In genomic region chr13:119309238-119309637, GRCm38 (mm10) we compare ENCODE assay signal across 23 mouse cellular contexts.
DNase-seq lines count a peak whose midpoint lies in the region; ATAC-seq and TF ChIP-seq lines count a peak whose summit lies in the region.
"Had no signal": no experiment of that assay in that cellular context is flagged by ENCODE, and none has a peak within 500 bp of the region (broad histone marks: within the 10 kb centered on the region; RNA-seq: fewer than 3 reads in every experiment).

No protein-coding gene starts in this region.

- peak overlapping the region; percentile 13 for H3K4me3 ChIP-seq in bone marrow macrophage, adult 2 months (ENCODE audit: insufficient read depth, low read length)
- H3K4me3 ChIP-seq in macrophage (ENCODE audit: inconsistent target), result no peak overlapping the region
- H3K4me3 ChIP-seq: embryonic facial prominence, embryonic 10.5 days; embryonic facial prominence, embryonic 12.5 days; forebrain, embryonic 13.5 days; forebrain, embryonic 15.5 days had no signal

- DNase-seq in MN1 (ENCODE audit: low spot score), result no peak
- no peak for DNase-seq in left cerebral cortex, postnatal 4 days
- DNase-seq in heart, adult 9 months (ENCODE audit: low spot score in 2 of 2), result no peak
- DNase-seq: adrenal gland, adult 8-10 months; adrenal gland, postnatal 14 days; adrenal gland, postnatal 36 days; cerebellum, adult 11 months; cerebellum, adult 18-20 months; cerebellum, adult 8-10 months; cerebellum, adult 9-11 months; cerebellum, postnatal 14 days; cerebellum, postnatal 36 days; forebrain, postnatal 0 days had no signal

- TF ChIP-seq CTCF in bone marrow macrophage, adult 2 months (IDR thresholded peaks at IDR 0.05; ENCODE audit: low read depth, low read length), result no peak

- peak; percentile 47 for ATAC-seq in common myeloid progenitor, adult 5-6 weeks (replicated peaks; ENCODE audit: low read depth, poor library complexity, severe bottlenecking)
- peak; percentile 58 for ATAC-seq in megakaryocyte progenitor cell, adult 5-6 weeks (replicated peaks; ENCODE audit: poor library complexity)
- ATAC-seq: activated CD4-positive, CD25-positive, alpha-beta regulatory T cell, adult 4 months; forebrain, embryonic 13.5 days; forebrain, embryonic 15.5 days; forebrain, postnatal 0 days; Patski had no signal

- no peaks in the 10 kb centered on the region for H3K36me3 ChIP-seq in macrophage (ENCODE audit: inconsistent target)
- H3K36me3 ChIP-seq: embryonic facial prominence, embryonic 10.5 days; embryonic facial prominence, embryonic 12.5 days; forebrain, embryonic 15.5 days had no signal

- H3K27ac ChIP-seq in bone marrow macrophage, adult 2 months (ENCODE audit: insufficient read depth, low read depth, low read length), result peak overlapping the region; percentile 77
- H3K27ac ChIP-seq in macrophage, result peak overlapping the region; percentile 22; the same call in 1 of the 2 replicates
- H3K27ac ChIP-seq: embryonic facial prominence, embryonic 10.5 days; embryonic facial prominence, embryonic 12.5 days; forebrain, embryonic 13.5 days; forebrain, embryonic 15.5 days had no signal

- peaks cover 9% of the 10 kb centered on the region for H3K4me1 ChIP-seq in bone marrow macrophage, adult 2 months (ENCODE audit: control insufficient read depth, insufficient read depth, low read length)
- H3K4me1 ChIP-seq: embryonic facial prominence, embryonic 10.5 days; embryonic facial prominence, embryonic 12.5 days; forebrain, embryonic 13.5 days; forebrain, embryonic 15.5 days had no signal

- intact Hi-C loops in left cerebral cortex, postnatal 4 days (cut with DNase I), result no loop called here

- WGBS in macrophage (ENCODE audit: missing documents), result 0% methylated on average over 1 of the region's 1 CpGs

- no peaks in the 10 kb centered on the region for H3K79me2 ChIP-seq in macrophage (ENCODE audit: inconsistent target)

- no peak for TF ChIP-seq POLR2A in bone marrow macrophage, adult 2 months (IDR thresholded peaks at IDR 0.05; ENCODE audit: borderline replicate concordance, low read depth, low read length)
